Mouse (Mus musculus) limb, embryonic 11.5 days (tissue): ENCODE measurements around the gene Sstr3. TPM values are rescaled to one million over a fixed set of nuclear protein-coding genes. Genes with fewer than 3 reads are reported as not detected.

Source experiments
- ATAC-seq: fragments of 200-750 bp; cut with Nextera tagmentation; 2 replicates; pipeline ENCODE4 v1.8.0; 2017; ENCODE audit warnings: low read depth; ENCODE audit not compliant: insufficient number of reproducible peaks, low FRiP score, low TSS enrichment
- DNase-seq: peaks from one replicate; pipeline ENCODE4 v3.0.0-alpha.2; 2015; ENCODE audit warnings: low spot score
- H3K27ac ChIP-seq: fragments of 300-500 bp; sonication (generic); replicated peaks from 2 replicates; pipeline ENCODE4 v1.5.1; 2014; ENCODE audit warnings: low read depth, mild to moderate bottlenecking, low read length
- H3K27me3 ChIP-seq: fragments of 300-500 bp; sonication (generic); 2 replicates; pipeline ENCODE4 v1.6.1; 2014; ENCODE audit warnings: mild to moderate bottlenecking, low read length, mixed read lengths; ENCODE audit not compliant: control insufficient read depth, insufficient read depth
- H3K36me3 ChIP-seq: fragments of 300-500 bp; sonication (generic); 2 replicates; pipeline ENCODE4 v1.6.1; 2014; ENCODE audit warnings: mild to moderate bottlenecking, low read length, moderate library complexity, mixed read lengths; ENCODE audit not compliant: control insufficient read depth, insufficient read depth
- H3K4me1 ChIP-seq: fragments of 300-500 bp; sonication (generic); 2 replicates; pipeline ENCODE4 v1.6.1; 2014; ENCODE audit warnings: low read length, mixed read lengths; ENCODE audit not compliant: control insufficient read depth, insufficient read depth
- H3K4me2 ChIP-seq: fragments of 300-500 bp; sonication (generic); 2 replicates; pipeline ENCODE4 v1.6.1; 2014; ENCODE audit warnings: low read depth, mild to moderate bottlenecking, moderate library complexity; ENCODE audit not compliant: severe bottlenecking
- H3K4me3 ChIP-seq: fragments of 300-500 bp; sonication (generic); 2 replicates; pipeline ENCODE4 v1.5.1; 2014; ENCODE audit warnings: low read depth, low read length
- H3K9ac ChIP-seq: fragments of 300-500 bp; sonication (generic); 2 replicates; pipeline ENCODE4 v1.6.1; 2014; ENCODE audit warnings: mild to moderate bottlenecking, low read length
- H3K9me3 ChIP-seq: fragments of 300-500 bp; sonication (generic); 2 replicates; pipeline ENCODE4 v1.6.1; 2016; ENCODE audit warnings: low read length; ENCODE audit not compliant: control insufficient read depth
- WGBS: fragments of 180-500 bp; shearing (Covaris S2); extraction: QIAGEN DNeasy Blood & Tissue Kit; methylation state at CpG from one replicate; pipeline ENCODE4 v1.1.7; 2014; 5-methylcytosine and 5-hydroxymethylcytosine counted together
- polyA plus RNA-seq: library from polyadenylated mRNA; unstranded; fragments of >200 nt; fragmentation: Nextera tagmentation; extraction: Ambion mirVana; gene quantifications from 2 replicates; pipeline ENCODE4 v1.2.1, GENCODE M21; 2014

Gene Sstr3
- polyA plus RNA-seq, 1 experiment from 2014 or later: not detected

GRCm38 (mm10) chr15:78489906-78490305 is 54.6 kb downstream of the Sstr3 start:
- H3K9ac ChIP-seq: no peak overlapping the region
- ATAC-seq (no peak), DNase-seq (peak; percentile 49)
- H3K4me3 ChIP-seq: no peak overlapping the region
- 55% methylated on average over 8 of the region's 8 CpGs for WGBS
- no peaks in the 10 kb centered on the region for H3K9me3 ChIP-seq
- H3K4me2 ChIP-seq: no peak overlapping the region
- no peak overlapping the region; the same call in 1 of the 2 replicates for H3K27ac ChIP-seq
- H3K27me3 ChIP-seq: no peaks in the 10 kb centered on the region
- 0 out of 2 replicates have a peak, but pooled peaks cover 3% of the 10 kb centered on the region for H3K4me1 ChIP-seq
- no peaks in the 10 kb centered on the region for H3K36me3 ChIP-seq

- no peak overlapping the region for H3K27ac ChIP-seq
- H3K4me1 ChIP-seq: 0 out of 2 replicates have a peak, but pooled peaks cover 3% of the 10 kb centered on the region
- no peak for DNase-seq
- no peaks in the 10 kb centered on the region for H3K9me3 ChIP-seq
- ATAC-seq: no peak
- H3K27me3 ChIP-seq: no peaks in the 10 kb centered on the region
- no peaks in the 10 kb centered on the region for H3K36me3 ChIP-seq
- H3K4me2 ChIP-seq: no peak overlapping the region
- no peak overlapping the region for H3K9ac ChIP-seq
- H3K4me3 ChIP-seq: no peak overlapping the region
- 90% methylated on average over 3 of the region's 3 CpGs for WGBS
Measured at GRCm38 (mm10) chr15:78489248-78489647, 55.2 kb downstream of the Sstr3 start.

GRCm38 (mm10) chr15:78487066-78487465 is 57.4 kb downstream of the Sstr3 start:
- 72% methylated on average over 4 of the region's 4 CpGs for WGBS
- Histone ChIP-seq H3K9ac (no peak overlapping the region), H3K4me3 (no peak overlapping the region), H3K9me3 (no peaks in the 10 kb centered on the region), H3K36me3 (no peaks in the 10 kb centered on the region), H3K27me3 (no peaks in the 10 kb centered on the region), H3K4me2 (no peak overlapping the region), H3K4me1 (0 out of 2 replicates have a peak, but pooled peaks cover 3% of the 10 kb centered on the region), H3K27ac (no peak overlapping the region)
- ATAC-seq: no peak
- no peak for DNase-seq

Other genes with a start within 250 kb of the Sstr3 start
- gene Csf2rb2, start 239.0 kb downstream of the Sstr3 start, polyA plus RNA-seq: 0.33 and 0.39 TPM in 2 replicates
- 1.3 and 1.5 TPM in 2 replicates for gene Csf2rb, start 218.9 kb downstream of the Sstr3 start, polyA plus RNA-seq
- not detected in 2 replicates for gene Tex33, start 148.8 kb downstream of the Sstr3 start, polyA plus RNA-seq
- 7.7 and 7.8 TPM in 2 replicates for gene Tst, start 138.8 kb downstream of the Sstr3 start, polyA plus RNA-seq
- gene Mpst, start 138.3 kb downstream of the Sstr3 start, polyA plus RNA-seq: 1.7 and 2.3 TPM in 2 replicates
- 37.9 and 43.4 TPM in 2 replicates for gene Kctd17, start 116.1 kb downstream of the Sstr3 start, polyA plus RNA-seq
- gene Tmprss6, start 76.1 kb downstream of the Sstr3 start, polyA plus RNA-seq: 0.27 TPM in 1 of 2 replicates, not detected in the other
- not detected in 2 replicates for gene Il2rb, start 49.4 kb downstream of the Sstr3 start, polyA plus RNA-seq
- gene C1qtnf6, start 13.3 kb downstream of the Sstr3 start, polyA plus RNA-seq: 17.5 and 18.9 TPM in 2 replicates
- gene Rac2, start 28.1 kb upstream of the Sstr3 start, polyA plus RNA-seq: 5.9 and 6.8 TPM in 2 replicates
- 1.5 and 2.5 TPM in 2 replicates for gene Cyth4, start 52.4 kb upstream of the Sstr3 start, polyA plus RNA-seq
- not detected in 2 replicates for gene Elfn2, start 174.1 kb upstream of the Sstr3 start, polyA plus RNA-seq
- 5.3 and 7.5 TPM in 2 replicates for gene Mfng, start 228.8 kb upstream of the Sstr3 start, polyA plus RNA-seq